Mouse (Mus musculus) ZHBTc4 (cell line): ENCODE data around the gene Gtpbp1.
"Not testable (repeated sequence)": the region's sequence is repeated elsewhere in the genome, so short reads cannot be mapped to it uniquely, and the experiment has no call there.

Experiments
- DNase-seq: peaks from one replicate; pipeline ENCODE4 v3.0.0-alpha.2; 2011; ENCODE audit warnings: low read depth, low spot score

Gtpbp1 gene

DNA sequence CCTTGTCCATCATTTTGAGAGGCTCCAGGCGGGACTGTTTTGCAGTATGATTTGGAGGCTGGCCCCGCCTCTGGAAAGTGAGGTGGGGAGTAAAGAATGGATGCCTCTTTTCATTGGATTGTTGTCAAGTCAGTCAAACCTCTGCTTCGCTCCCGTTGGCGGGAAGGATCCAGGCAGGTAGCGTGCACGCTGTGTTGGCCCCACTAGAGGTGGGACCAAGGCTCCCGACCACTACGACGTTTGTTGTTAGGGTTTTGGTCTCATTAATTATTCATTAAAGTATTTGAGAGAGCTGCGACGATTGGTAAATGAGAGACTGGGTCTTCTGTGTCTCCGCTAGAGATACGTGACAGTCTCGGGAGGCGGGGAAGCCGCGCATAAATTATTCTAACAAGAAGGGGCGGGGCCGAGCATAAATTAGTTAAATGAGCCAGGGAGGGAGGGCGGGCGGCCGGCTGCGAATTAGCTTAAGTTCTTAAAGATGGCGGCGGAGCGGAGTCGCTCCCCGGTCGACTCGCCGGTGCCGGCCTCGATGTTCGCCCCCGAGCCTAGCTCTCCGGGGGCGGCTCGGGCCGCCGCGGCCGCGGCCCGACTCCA, at the start of gene Gtpbp1:
Gene Gtpbp1 (plus strand): TSS at position 420 of the 597 bp plus-strand sequence.
- peak; percentile 100 for DNase-seq

DNA sequence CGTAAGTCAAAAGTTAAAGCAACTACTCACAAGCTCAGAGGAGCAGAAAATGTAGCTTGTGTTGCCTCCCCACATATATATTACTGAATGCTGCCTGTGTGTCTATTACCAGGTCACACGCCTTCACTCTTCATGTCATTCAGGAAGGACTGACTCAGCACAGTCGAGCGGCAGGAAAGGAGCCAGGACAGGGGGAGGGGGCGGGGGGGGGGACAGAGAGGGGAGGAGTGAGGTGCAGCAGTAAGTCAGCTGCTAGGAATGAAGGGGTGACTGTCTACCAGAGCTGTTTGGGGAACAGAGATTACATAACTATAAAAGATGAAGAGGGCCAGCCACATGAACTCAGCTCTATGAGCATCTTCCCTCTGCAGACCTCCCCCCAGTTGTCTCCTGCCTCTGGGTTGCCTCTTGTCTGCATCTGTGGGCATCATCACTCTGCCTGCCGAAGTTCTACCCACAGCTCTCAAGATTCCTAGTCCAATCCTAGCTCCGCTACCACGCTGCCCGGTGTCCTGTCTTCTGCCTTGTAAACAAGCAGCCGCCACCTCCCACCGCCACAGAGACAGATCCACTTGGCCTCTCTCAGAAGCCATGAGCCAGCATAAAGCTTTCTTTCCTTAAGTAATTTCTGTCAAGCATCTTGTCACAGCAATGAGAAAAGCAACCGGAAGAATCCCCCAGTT, 49.4 kb upstream of the Gtpbp1 start:
- no peak for DNase-seq

- DNase-seq: no peak
Measured at GRCm38 (mm10) chr15:79645483-79645882, 45.2 kb upstream of the Gtpbp1 start.

DNA sequence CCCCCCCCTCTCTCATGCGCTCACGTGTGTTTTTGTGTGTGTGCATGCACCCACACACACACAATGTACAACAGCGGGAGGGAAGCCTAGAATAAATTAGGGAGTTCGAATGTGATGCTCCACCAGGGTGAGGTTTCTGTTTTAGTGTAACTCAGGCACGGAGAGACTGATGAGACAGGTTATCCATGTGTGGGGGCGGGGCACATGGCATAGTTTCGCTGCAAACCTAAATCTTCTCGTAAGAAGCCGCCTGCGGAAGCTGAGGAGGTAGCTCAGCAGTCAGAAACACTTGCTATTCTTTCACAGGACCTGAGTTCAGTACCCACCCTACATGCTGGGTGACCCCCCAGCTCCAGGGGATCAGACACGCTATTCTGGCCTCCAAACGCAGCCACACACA, 42.5 kb upstream of the Gtpbp1 start:
- no peak for DNase-seq

GRCm38 (mm10) chr15:79650569-79650968, 40.1 kb upstream of the Gtpbp1 start:
- peak; percentile 83 for DNase-seq

GRCm38 (mm10) chr15:79651481-79651880, 39.2 kb upstream of the Gtpbp1 start:
- DNase-seq: peak; percentile 82

- no peak for DNase-seq
Measured at GRCm38 (mm10) chr15:79656451-79656850, 34.2 kb upstream of the Gtpbp1 start.

DNA sequence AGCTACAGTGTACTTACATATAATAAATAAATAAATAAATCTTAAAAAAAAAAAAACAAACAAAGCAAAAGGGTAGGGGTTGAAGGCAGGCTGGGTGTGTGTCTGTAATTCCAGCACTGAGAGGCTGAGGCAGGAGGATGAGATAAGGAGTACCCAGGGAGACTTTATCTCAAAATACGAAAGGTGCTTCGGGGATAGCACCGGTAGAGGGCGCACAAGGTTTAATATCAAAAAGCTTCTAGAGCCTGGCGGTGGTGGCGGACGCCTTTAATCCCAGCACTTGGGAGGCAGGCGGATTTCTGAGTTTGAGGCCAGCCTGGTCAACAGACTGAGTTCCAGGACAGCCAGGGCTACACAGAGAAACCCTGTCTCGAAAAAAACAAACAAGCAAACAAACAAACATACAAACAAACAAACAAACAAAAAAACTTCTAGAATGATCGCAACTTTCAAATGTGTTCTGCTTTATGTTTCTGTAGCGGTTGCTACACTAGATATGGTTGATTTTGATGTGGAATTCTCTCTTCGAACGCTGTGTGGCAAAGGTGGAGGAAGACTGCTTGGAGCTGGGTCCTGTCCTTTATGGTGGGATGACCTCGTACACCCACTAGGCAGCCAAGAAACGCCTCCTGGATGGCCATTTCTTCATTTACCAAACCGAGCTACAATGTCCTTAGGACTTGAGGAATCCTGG, 32.7 kb upstream of the Gtpbp1 start:
- peak; percentile 93 for DNase-seq

DNA sequence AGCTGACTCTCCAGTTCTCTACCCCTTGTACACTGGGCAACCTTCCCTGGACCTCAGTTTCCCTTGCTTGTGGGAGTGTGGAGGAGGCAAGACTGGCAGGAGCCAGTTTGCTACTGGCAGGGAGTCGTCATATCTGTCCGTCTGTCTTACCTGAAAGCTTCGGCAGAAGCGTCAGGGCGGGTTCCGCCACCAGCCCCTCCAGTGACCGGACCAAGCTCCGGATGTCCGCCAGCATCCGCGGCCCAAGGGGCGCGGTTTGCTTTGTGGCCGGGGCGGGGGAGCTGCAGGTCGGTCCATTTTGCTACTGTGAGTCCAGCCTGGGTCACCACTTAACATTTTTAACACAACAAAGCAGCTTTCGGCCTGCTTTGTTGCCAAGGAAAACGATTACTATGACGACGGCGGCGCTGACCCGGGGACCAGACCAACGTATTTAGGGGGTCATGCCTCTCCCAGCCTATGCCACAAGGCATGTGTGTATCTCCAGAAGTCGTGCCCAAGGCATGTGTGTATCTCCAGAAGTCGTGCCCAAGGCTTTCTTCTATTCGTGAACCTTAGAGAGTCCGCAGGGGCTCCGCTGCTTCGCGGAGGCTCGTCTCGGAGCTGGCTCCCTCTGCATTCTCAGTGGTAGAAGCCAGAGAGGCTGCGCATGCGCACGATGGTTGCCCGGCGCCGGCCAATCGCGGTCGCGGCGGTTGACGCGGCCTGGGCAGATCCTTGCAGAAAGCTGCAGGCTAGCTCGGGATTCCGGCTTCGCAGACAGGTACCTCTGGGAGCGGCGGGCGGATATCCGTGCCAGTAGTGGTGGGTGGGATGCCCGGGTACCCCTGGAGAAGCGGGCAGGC, 31.9 kb upstream of the Gtpbp1 start, which contains the start of the genes Fam227a and Cby1:
Gene Fam227a (minus strand): TSS at position 426 of the 845 bp plus-strand sequence.
Gene Cby1 (plus strand): TSS at position 669 of the 845 bp plus-strand sequence.
- peak; percentile 97 for DNase-seq

DNA sequence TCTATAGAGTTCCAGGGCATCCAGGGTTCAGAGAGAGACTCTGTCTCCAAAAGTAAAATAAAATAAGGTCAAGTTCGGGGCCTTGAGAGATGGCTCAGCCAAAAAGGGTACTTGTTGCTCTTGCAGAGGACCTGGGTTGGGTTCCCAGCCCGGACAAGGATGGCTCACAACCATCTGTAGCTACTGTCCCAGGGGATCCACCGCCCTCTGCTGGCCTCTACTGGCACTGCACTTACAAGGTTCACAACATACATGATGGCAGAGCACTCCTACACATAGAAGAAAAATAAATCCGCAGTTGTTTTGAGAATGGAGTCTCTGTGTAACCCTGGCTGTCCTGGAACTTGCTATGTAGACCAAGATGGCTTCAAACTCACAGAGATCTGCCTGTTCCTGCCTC, 28.8 kb upstream of the Gtpbp1 start:
- peak; percentile 88 for DNase-seq

GRCm38 (mm10) chr15:79664666-79665065, 26.0 kb upstream of the Gtpbp1 start:
- no peak for DNase-seq

DNA sequence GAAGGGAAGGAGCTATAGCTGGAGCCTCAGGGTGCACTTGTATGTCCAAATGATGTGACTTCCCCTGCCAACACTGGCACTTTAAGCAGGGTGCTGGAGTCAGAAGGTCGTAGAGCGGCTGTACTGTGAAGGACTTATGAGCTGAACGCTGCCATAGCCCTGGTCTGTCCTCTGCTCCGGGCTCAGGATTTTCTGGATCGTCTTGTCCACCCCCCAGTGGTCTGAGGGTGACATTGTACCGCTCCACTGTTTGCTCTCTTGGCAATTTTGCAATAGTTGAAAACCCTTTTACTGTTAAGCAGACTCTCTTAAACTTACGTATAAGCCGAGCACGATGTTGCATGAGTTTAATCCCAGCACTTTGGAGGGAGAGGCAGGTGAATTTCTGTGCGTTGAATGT, 21.4 kb upstream of the Gtpbp1 start:
- DNase-seq: peak; percentile 51

GRCm38 (mm10) chr15:79670249-79670971, 20.2 kb upstream of the Gtpbp1 start, which contains the start of gene Tomm22:
Gene Tomm22, plus strand, starts transcription at chr15:79670861.
- peak; percentile 93 for DNase-seq

GRCm38 (mm10) chr15:79670972-79671299, 19.7 kb upstream of the Gtpbp1 start:
- DNase-seq: no peak

- DNase-seq: not testable (repeated sequence)
Measured at GRCm38 (mm10) chr15:79671828-79672348, 18.8 kb upstream of the Gtpbp1 start.

- DNase-seq: no peak
Measured at GRCm38 (mm10) chr15:79677936-79678335, 12.7 kb upstream of the Gtpbp1 start.

DNA sequence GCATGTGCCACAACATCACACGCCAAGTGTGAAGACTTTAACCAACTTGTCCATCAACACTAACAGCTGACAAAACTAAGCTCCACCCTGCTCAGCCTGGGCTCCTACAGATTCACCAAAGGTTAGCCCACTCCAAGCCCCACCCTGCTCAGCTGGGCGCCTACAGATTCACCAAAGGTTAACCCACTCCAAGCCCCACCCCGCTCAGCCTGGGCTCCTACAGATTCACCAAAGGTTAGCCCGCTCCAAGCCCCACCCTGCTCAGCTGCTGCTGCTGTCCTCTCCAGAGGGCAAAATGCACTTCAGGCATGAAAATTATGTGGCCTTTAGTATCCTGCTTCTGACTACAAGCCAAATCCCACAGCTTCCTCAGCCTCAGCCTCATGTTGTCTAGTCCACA, 8.7 kb upstream of the Gtpbp1 start:
- peak; percentile 79 for DNase-seq

DNA sequence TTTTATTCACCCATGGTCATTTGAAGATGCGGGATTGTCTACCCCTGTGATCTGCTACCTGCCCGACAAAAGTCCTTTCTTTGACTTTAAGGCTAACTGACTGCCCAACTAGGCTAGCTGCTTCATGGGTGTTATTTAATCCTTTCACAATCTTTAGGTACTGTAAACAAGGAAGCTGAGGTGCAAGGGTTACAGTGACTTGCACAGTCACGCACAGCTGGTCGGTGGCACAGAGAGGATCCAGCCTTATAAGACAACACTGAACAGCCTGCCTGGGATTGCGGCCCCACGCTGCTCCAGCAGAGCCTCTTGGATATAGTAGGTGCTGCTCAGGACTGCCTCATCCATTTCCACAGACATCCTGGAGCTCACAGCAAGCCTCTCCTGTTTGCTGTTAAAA, 7.5 kb upstream of the Gtpbp1 start:
- no peak for DNase-seq

DNA sequence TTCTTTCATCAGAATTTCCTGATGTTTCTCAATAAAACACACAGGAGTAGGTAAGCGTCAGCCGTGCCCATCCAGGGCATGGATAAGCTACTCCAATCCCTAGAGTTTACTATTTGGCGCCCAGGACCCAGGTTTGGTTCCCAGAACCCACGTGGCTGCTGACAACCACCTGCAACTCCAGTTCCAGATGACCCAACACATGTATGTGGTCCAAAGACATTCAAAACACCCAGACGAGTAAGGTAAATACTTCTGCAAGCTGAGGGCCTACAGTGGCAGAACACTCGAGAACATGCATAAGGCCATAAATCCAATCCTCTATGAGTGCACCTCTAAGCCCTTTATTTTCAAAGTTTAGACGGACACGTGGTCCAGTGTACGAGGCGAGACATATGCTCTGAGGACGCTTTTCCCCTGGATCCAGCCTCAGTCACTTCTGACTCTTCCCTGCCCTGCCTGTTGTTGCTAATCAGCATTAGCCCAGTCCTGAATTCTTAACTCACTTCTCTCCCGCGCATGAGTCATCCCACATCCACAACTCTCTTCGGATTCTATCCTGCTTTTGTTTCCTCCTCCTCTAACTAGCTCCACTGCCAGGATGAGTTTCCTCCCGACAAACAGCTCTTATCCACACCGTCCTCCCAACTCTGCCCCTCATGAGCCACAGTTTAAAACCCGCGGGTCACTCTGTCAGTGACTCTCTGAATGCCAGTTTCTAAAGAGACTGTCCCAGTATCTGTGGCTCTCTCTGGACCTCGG, 6.8 kb upstream of the Gtpbp1 start:
- no peak for DNase-seq

- no peak for DNase-seq
Measured at GRCm38 (mm10) chr15:79684616-79685015, 6.0 kb upstream of the Gtpbp1 start.
